Mouse (Mus musculus): Measurements from ENCODE around the gene Rhobtb3.
"Not testable (repeated sequence)": the region's sequence is repeated elsewhere in the genome, so short reads cannot be mapped to it uniquely, and the experiment has no call there.

Rhobtb3 gene

DNA sequence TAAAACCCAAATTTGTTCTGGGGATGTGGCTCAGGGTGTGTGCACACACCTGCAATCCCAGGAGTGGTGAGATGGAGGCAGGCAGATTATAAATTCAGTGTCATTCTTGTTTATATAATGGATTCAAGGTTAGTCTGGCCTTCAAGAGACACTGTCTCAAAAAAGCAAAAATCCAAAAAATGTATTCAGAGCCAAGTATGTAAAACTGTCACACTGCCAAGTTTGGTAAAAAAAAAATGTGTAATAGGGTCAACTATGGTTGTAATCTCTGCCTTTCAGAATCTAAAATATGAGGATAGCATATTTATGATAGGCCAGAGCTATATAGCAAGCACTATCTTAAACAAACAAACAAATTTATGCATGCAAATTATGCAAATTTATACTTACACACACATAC is 15.8 kb downstream of the Rhobtb3 start:
- DNase-seq, result no peak

DNA sequence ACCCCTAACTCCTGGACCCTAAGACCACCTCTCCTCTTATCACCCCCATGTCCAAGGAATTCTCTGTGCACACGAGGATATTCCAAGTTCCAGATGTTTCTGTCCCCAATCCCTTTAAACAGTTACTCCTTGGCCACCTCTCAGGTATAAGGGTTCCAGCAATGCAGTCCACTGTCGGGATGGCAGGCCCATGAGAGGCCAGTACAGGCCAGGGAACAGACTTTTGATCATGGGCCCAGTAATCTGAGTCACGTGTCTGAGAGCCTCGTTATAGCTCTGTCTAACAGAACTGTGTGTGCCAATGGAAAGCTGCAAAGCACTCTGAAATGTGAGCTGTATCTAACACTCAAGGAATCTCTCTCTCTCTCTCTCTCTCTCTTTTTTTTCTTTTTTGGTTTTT is 29.6 kb downstream of the Rhobtb3 start:
- DNase-seq, result no peak

DNA sequence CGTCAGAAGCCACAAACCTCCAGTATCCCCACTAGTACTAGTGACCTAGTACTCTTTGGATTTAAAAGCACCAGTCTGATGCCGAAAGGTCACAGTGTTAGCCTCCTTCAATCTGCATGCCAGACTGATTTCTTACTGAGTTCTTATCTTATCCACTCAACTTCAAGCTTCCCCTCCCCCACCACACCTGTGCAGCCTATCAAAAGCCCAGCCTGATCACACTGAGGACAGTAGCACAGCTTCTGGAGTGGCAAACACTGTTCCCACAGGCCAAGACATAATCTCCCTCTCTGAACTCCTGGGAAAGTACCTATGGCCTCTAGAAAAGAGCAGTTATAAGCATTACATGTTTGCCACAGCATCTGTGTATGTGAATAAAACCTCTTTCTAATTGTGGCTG is 35.5 kb downstream of the Rhobtb3 start:
- DNase-seq, result no peak

DNA sequence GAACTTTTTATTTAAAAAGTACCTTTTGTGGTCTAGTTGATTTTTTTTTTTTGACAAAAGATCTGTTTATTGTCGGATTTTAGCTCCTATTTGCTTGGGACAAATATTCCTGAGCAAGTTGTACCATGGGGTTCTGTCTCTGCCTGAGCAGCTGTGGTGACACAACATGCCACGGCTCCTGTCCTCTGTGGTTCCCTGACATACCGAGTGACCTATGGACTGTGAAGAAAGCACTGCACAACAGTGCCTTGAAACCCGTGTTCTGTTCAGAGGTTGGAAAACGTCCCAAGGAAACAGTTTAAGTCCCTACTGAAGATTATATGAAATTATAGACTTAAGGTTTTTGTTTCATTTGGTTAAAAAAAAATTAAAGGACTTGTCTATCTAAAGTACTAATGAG is 36.6 kb downstream of the Rhobtb3 start:
- no peak for DNase-seq

DNA sequence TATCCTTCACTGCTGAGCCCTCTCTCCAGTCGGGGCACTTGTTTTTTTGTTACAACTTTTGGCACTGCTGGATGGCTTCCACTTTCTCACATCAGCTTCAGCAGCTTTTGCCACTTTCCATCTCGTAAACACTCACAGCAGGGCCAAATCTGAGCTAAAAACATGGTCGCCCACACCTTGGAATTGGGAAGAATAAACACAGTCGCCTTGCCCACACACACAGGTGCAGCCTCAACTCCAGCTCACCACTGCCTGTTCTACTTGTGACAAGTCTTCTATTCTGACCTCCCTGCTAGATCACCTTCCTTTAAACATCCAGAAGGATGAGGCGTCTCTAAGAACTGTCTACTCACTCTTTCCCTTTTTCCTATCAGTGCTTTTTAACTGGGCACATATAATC is 39.1 kb downstream of the Rhobtb3 start:
- DNase-seq, result no peak

DNA sequence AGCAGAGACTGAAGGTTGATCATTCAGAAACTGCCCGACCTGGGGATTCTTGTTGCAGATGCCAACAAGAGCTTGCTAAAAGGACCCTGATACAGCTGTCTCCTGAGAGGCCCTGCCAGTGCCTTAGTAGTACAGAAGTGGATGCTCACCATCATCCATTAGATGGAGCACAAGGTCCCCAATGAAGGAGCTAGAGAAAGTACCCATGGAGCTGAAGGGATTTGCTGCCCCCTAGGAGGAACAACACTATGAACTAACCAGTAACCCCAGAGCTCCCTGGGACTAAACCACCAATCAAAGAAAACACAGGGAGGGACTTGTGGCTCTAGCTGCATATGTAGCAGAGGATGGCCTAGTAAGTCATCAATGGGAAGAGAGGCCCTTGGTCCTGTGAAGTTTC is 42.8 kb downstream of the Rhobtb3 start:
- DNase-seq, result not testable (repeated sequence)

DNA sequence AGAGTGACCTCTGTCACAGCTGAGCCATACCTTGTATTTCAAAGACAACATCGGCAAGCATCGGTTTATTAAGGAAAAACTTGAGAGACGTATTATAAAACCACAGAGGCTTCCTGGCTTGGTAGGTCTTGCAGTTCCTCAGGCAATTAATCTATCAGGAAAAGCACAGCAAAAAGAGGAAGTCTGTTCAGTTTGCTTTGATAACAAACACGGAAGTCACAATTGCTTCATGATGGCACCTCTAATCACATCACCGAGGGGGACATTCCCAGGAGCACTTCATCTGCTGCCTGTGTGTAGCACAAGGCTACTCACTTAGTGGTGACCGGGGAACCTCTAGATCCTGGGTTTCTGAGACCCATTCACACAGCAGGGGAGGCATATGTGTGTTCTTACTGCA is 50.8 kb downstream of the Rhobtb3 start:
- no peak for DNase-seq

DNA sequence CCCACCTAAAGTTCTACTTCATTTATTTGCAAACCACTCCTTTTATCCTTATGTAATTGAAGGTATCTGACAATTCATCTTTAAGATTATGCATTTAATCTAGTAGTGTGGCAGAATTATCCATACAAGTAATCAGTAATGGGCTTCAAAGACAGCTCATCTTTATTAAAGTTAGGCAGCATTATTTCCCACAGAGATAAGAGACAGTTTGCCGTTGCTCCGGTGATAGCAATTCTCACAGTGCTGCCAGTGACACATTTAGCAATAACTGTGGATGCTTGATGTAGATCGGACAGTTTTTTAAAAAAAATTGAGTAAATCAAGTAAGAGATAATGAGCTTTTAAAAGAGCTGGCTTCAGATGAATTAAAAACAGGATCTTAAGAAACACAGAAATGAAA is 51.4 kb downstream of the Rhobtb3 start:
- DNase-seq, result no peak

DNA sequence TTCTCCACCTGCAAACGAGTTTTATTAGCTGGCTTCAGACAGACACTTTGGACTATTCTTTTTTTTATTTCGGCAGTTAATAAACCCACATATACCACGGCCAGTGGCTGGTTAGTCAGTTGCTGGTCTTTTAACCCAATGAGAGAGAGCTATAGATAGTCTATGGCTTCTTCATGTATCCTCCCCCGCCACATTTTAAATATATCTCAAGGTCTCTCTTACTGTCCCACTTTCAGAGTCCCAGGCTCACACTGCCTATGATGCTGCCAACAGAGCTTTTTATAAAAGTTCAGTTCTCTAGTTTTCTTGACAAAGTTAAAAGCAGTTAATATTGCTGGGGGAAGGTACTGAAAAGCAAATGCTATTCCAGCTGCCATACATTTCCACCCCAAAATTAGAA is 51.9 kb downstream of the Rhobtb3 start:
- no peak for DNase-seq

DNA sequence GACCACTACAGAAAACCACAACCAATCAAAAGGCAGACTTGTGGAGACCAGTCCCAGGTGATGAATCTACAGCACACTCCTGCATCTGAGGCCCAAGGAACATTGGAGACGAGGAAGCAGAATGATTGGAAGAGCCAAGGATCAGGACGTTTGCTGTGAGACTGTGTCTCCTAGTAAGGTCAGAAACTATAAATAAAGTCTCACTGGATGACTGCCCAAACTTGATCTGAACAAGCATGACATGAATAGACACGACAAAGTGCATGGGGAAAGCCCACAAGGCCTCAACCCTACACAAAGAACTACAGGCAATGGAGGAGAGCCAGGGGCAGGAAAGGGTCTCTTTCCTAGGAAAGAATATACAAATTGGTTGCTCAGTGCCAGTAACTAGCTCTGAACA is 59.9 kb downstream of the Rhobtb3 start:
- DNase-seq, result no peak

DNA sequence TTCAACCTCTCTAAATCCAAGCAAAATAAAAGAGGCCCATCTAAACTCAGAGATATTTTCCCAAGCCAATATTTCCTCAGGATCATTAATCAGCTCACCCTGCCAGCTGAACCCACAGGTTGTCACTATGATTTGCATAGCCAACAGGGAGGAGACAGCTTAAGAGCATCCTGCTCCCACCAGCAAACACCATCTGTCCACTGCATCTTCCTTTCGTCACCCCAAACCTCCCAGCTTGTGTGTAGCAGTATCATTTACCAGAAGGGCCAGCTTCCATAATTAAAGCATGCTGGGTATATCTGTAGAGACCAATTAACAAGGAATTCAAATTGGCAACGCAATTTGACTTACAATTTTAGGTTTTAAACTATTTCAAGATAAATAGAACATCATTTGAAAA is 63.2 kb downstream of the Rhobtb3 start:
- DNase-seq, result no peak

DNA sequence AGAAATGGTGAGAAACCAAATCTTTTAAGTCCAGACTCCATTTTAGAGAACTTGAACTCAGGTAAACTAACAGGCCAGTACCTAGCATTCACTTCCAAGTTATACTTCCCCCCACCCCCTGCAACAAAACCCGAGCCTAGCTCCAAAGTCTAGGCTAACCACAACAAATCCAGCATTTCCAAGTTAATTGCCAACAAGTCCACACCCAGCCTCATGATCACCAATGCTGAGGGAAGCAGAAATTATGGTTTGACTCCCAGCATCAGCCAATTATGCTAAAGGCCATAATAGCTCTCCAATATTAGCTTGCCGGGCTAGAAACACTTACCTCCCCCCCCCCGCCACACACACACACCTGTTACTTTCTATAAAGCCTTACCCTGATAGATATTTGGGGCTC is 64.0 kb downstream of the Rhobtb3 start:
- no peak for DNase-seq

DNA sequence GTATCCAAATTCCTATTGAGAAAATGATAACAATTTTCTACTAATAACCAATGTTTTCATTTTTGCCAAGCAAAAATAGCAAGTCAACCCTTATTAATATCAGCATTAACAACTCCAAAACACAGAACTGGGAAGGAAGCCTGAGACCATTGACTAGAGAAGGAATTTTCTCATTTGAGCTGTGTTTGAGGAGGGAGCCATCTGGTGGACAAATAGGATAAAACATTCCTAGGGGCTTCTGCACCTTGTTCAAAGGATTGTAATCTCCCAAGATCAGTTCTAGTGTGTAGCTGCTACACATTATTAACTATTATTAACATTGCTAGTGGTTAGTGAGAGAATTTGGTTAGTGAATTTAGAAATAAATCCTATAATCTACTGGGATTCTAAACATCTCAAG is 65.8 kb downstream of the Rhobtb3 start:
- DNase-seq, result peak; percentile 20

DNA sequence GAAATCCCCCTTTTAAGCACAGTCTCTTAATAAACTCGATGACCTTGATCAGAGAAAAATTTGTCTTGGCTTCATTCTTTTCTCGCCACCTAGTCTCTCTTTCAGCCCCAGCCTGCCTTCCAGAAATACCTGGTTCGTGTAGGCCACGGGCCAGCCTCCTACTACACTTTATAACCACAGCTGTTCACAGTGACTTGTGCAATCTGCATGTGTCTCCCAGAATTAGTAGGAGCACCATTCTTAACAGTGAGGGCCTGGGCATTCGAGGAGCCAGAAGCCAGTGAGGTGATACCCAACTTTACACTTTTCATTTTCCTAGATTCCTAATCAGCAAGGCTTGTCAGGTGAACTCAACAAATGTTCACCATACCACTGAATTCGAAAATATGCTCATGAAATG is 67.1 kb downstream of the Rhobtb3 start:
- DNase-seq, result no peak

DNA sequence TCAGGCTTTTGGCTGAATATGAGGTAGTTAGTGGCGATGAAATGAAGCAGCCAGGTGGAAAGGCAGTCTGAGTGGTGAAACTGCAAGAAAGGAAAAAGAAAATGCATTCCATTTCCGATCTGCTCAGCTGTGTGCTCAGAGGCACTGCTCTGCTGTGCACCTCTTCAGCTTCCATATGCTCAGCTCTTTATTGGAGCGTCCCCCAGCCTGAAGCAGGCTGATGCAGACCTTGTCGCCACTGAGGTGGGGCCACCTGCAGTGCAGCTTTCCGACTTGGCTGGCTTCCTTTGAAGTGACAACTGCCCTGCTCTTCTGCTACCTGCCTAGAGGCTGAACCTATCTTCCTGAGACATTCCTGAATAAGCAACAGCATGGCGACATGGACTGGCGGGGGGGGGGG is 67.5 kb downstream of the Rhobtb3 start:
- DNase-seq, result not testable (repeated sequence)

DNA sequence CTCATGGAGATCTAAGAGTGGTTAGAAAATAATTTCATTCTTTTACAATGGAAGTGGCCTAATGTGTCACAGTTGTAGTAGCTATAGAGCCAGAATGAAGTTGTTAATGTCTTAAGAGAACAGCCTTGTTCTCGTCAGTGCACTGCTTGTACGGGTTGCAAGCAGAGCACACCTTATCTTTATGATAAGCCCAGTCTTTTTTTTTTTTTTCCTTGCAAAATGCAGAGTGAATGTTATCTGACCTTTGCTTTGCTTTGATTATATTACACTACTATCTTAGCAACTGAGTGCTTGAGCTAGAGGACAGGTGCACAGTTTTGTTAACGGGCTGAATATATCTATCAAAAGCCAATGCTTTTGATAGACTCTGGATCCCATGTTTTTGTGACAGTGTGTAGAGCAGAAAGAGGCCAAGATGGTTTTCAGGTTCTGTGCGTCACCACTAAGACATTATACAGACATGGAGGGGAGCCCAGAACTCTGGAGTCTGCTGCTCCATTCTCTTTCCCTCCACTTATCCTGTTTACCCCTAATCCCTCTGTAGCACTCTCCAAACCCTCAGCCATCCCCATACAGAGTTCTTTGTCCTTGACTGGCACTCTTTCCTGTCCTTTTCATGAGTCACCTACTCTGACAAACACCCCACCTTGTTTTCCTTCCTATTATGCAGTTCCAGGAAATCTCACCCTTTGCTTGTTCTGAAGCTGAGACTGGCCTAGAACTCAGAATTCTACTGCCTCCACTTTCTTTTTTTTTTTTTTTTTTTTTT is 68.9 kb downstream of the Rhobtb3 start:
- DNase-seq, result no peak

DNA sequence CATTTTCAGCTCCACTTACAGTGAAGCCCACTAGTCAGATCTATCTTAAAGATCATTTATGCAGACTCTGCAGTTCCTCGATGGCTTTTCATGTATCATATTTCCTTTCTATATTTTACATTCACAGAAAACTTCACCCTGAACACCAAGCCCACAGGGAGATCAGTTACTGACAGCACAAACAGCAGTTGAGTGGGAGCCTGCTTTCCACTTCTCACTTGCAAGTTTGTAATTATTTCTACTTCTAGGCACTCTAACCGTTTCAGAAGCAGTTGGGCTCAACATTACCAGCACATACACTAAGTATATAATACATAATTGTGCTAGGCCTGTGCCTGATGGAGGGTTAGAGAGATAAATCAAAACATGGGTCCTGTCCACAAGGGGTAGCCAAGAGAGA is 75.8 kb downstream of the Rhobtb3 start:
- no peak for DNase-seq

DNA sequence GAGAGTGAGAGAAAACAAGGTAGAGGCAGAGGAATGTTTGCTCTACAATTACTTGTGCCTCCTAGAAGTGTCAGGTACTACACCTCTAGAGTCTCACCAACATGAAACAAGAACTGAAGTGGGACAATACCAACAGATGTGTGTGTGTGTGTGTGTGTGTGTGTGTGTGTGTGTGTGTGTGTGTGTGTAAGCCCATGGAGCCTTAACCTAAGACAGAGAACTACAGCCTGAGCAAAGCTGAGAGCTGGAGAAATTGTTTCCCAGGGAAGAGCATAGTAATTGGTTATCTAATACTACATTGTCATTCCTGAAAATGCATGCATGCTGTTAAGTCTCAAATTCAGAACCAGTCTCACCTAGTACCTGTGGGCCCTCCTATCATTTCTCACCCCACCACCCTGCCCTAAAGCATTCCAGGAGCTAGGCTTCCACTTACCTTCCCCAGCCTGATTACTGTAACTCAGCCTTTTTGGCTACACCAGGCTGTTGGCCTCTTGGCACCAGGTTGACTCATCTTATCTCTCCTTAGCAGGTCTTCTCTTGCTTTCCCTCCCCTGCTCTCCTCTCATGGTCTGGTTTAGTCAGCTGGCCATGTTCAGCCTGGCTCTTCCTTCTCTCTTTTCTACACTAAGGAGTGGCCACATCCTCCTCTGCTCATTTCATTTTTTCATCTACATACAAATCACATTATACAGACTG is 78.1 kb downstream of the Rhobtb3 start:
- DNase-seq, result no peak

DNA sequence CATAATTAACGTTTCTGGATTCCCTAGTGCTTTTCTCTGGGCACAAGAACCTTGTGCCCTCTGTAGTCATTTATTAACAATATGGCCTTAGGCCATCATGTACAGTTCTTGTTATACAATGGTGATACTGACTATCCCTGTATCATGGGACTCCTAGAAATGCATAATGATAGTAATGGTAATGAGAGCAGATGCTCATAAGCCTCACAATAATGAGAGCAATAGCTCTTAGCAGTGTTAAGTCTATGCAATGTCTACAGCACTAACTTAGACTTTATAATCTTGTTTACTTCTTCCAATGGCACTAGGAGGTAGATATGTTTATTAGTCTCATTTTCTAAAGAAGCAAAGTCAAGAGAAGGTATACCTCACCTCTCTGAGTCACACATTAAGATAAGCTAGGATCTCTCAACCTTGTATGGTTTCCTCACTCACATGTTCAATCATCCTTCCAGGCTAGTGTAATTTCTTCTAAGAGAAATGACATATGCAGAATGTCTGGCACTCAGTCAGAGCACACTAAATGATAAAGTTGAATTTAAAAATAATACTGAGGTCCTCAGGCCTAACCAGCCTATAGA is 84.4 kb downstream of the Rhobtb3 start:
- DNase-seq, result no peak

DNA sequence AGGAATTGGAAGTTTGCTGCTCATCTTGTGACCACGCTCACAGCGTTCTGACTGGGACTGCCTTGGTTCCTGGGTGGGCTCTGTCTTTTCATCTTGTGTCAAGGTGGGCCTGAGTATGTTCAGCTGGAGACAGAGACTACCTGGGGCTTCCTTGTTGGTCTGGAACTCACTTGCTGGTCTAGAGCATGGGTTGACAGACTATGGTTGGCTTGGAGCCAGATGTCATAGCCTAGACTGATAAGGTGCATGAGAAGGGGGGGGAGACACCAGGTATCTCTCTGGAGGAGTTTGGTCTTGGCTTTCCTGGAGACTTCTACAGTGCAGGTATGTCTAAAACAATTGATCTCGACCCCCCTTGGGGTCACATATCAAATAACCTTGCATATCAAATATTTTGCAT is 90.6 kb downstream of the Rhobtb3 start:
- no peak for DNase-seq

DNA sequence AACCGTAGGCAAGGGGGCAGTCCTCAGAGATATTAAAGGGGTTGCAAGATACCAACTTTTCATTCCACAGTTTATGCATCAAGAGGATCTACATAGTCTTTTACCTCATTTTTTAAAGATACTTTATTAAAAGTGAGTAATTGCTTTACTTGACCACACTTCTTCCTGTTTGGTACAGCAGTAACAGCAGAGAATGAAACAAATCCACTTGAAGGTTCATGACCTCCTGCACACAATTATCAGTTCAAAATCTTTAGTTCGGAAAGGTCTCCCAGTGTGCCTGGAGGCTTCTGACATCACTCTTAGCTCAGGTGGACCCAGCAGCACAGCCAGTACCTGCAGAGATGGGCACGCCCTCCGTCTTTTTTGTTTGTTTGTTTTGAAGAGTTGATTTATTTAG is 91.7 kb downstream of the Rhobtb3 start:
- no peak for DNase-seq

DNA sequence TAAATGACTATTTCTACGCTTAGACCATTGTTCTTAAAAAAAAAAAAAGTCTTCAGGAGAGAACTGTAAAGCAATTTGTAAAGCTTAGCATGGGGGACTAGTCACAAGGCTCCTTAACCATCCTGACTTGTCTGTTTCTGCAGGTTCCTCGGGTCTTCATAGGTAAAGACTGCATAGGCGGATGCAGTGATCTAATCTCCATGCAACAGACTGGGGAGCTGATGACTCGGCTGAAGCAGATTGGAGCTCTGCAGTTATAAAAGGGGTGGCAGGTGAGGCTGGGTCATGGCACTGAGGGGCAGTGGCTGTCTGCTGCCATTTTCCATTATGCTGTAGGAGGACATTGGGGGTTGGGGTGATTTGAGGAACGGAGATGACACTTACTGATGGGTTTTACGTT is 96.7 kb downstream of the Rhobtb3 start:
- no peak for DNase-seq

DNA sequence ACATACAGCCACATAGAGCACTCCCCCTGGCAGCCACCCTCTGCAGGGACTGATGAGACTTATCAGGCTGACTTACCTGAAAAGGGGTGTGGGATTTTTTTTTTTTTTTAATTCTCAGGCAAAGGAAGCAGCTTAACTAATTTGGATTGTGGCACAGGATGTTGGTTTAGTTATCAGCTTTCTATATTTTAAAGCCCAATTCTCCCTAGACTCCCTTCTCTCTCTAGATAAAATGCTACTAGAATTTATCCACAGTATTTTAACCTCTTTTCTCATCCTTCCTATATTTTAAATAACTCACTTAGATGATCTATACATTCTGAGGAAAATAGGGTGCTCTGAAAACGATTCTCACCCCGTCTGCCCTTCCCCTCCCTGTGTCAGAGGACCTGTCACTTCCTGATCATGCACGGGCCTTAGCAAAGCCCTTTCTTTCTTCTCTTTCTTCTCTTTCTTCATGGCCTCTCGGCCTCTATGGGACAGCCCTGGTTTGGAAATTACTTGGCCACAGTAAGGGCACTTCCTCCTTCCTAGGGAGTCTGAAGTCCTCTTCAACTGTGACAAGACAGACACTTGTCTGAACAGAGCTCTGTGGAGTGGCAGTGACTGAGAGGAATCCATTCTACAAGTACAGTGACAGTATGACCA is 98.1 kb downstream of the Rhobtb3 start:
- no peak for DNase-seq

Data from thymus, postnatal 14 days (tissue).